Mouse (Mus musculus) embryonic fibroblast, embryonic 13.5 days (primary cell): ENCODE results near the gene Eif1.

Source experiments
- CTCF ChIP-seq: IDR thresholded peaks from 2 replicates; pipeline ENCODE4 v1.5.1; 2011; ENCODE audit warnings: mild to moderate bottlenecking, control low read depth, low read length, moderate library complexity, borderline replicate concordance; ENCODE audit not compliant: insufficient read depth
- POLR2A ChIP-seq: IDR thresholded peaks from 2 replicates; pipeline ENCODE4 v1.6.1; 2011; ENCODE audit warnings: low read depth, mild to moderate bottlenecking, control low read depth, low read length, moderate library complexity

DNA sequence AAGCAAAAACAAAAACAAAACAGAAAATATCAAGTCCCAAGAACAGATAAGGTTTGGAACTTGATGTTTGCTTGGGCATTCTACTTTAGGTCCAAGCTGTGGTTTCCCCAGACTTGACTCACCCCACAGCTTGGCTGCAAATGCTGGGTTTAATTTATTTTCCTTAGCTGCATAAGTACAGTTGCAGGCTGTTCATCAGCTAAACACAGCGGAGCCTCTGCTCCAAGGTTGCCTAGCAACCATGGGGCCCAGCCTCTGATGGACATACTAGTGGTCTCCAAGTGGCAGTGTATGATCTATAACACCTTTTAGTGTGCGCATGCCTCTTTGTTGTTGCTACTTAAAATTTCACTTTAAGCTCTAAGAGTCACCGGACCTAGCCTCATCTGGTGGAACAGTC lies 16.0 kb downstream of the Eif1 start:
- TF ChIP-seq POLR2A (no peak), CTCF (no peak)
